Comparison of ENCODE assay signal across 40 mouse cellular contexts in the genomic region with DNA sequence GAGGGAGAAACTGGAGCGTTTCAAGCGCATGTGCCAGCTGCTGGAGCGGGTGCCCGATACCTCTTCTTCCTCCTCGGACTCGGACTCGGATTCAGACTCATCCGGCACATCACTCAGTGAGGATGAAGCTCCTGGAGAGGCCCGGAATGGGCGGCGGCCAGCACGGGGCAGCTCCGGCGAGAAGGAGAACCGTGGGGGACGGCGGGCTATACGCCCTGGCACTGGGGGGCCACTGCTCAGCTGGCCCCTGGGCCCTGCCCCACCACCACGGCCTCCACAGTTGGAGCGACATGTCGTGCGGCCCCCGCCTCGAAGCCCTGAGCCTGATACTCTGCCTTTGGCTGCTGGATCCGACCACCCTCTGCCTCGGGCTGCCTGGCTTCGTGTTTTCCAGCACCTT. TPM values are rescaled to one million over a fixed set of nuclear protein-coding genes. Genes with fewer than 3 reads are reported as not detected.
DNase-seq lines count a peak whose midpoint lies in the region; ATAC-seq lines count a peak whose summit lies in the region.
"Had no signal": no experiment of that assay in that cellular context is flagged by ENCODE, and none has a peak within 500 bp of the region (broad histone marks: within the 10 kb centered on the region; RNA-seq: fewer than 3 reads in every experiment).

No protein-coding gene starts in this region.

- no peak overlapping the region for H3K4me2 ChIP-seq in forebrain, embryonic 13.5 days
- no peak overlapping the region for H3K4me2 ChIP-seq in midbrain, embryonic 15.5 days
- no peak overlapping the region for H3K4me2 ChIP-seq in midbrain, embryonic 11.5 days
- H3K4me2 ChIP-seq in embryonic facial prominence, embryonic 14.5 days (ENCODE audit: low read depth, low read length), result no peak overlapping the region
- H3K4me2 ChIP-seq: forebrain, embryonic 15.5 days; heart, embryonic 12.5 days; kidney, embryonic 15.5 days; limb, embryonic 15.5 days; neural tube, embryonic 12.5 days had no signal

- no peak for ATAC-seq in forebrain, embryonic 13.5 days
- no peak for ATAC-seq in midbrain, embryonic 15.5 days (replicated peaks)
- ATAC-seq in midbrain, embryonic 11.5 days (ENCODE audit: low FRiP score), result no peak
- no peak for ATAC-seq in embryonic facial prominence, embryonic 14.5 days (ENCODE audit: low read depth)
- ATAC-seq: CD4-positive, CD25-positive, alpha-beta regulatory T cell, adult 4 months; forebrain, embryonic 15.5 days; hindbrain, embryonic 16.5 days had no signal

- H3K27ac ChIP-seq in forebrain, embryonic 13.5 days, result no peak overlapping the region
- H3K27ac ChIP-seq in forebrain, embryonic 10.5 days, result no peak overlapping the region
- H3K27ac ChIP-seq in midbrain, embryonic 15.5 days, result no peak overlapping the region
- H3K27ac ChIP-seq in midbrain, embryonic 11.5 days (ENCODE audit: low read depth, low read length), result no peak overlapping the region
- no peak overlapping the region for H3K27ac ChIP-seq in ES-E14 (ENCODE audit: insufficient read depth, low read depth, low read length, poor library complexity, severe bottlenecking)
- no peak overlapping the region for H3K27ac ChIP-seq in embryonic facial prominence, embryonic 14.5 days (replicated peaks; ENCODE audit: low read depth, low read length)
- H3K27ac ChIP-seq: forebrain, embryonic 15.5 days; limb, embryonic 15.5 days; liver, embryonic 14.5 days; macrophage; neural tube, embryonic 12.5 days had no signal

- peaks cover 20% of the 10 kb centered on the region for H3K4me1 ChIP-seq in forebrain, embryonic 13.5 days
- H3K4me1 ChIP-seq in forebrain, embryonic 10.5 days, result peaks cover 18% of the 10 kb centered on the region
- H3K4me1 ChIP-seq in midbrain, embryonic 15.5 days, result peaks cover 37% of the 10 kb centered on the region
- peaks cover 9% of the 10 kb centered on the region for H3K4me1 ChIP-seq in midbrain, embryonic 11.5 days (ENCODE audit: control insufficient read depth, insufficient read depth, low read length)
- H3K4me1 ChIP-seq in ES-E14 (ENCODE audit: control insufficient read depth in 2 of 2, insufficient read depth in 2 of 2, low read length in 2 of 2, poor library complexity in 1 of 2), result peaks cover 3 to 41% of the 10 kb centered on the region in 2 experiments
- peaks cover 8% of the 10 kb centered on the region; the same call in 1 of the 2 replicates for H3K4me1 ChIP-seq in embryonic facial prominence, embryonic 14.5 days (ENCODE audit: control insufficient read depth, insufficient read depth, low read length)

- 0 out of 2 replicates have a peak overlapping the region, but pooled peaks have one; percentile 4 for H3K9ac ChIP-seq in forebrain, embryonic 13.5 days
- H3K9ac ChIP-seq in midbrain, embryonic 15.5 days, result peak overlapping the region; percentile 16; the same call in 1 of the 2 replicates
- no peak overlapping the region for H3K9ac ChIP-seq in midbrain, embryonic 11.5 days (ENCODE audit: low read length)
- H3K9ac ChIP-seq in ES-E14 (ENCODE audit: insufficient read depth, low read depth, low read length, poor library complexity, severe bottlenecking), result peak overlapping the region; percentile 20
- 0 out of 2 replicates have a peak overlapping the region, but pooled peaks have one; percentile 19 for H3K9ac ChIP-seq in embryonic facial prominence, embryonic 14.5 days (ENCODE audit: low read depth, low read length)
- H3K9ac ChIP-seq: forebrain, embryonic 15.5 days; heart, embryonic 12.5 days; kidney, embryonic 15.5 days; limb, embryonic 15.5 days; liver, embryonic 14.5 days; neural tube, embryonic 12.5 days had no signal

- H3K9me3 ChIP-seq in forebrain, embryonic 13.5 days (replicated peaks), result no peaks in the 10 kb centered on the region
- no peaks in the 10 kb centered on the region for H3K9me3 ChIP-seq in forebrain, embryonic 10.5 days
- no peaks in the 10 kb centered on the region for H3K9me3 ChIP-seq in midbrain, embryonic 15.5 days
- no peaks in the 10 kb centered on the region for H3K9me3 ChIP-seq in midbrain, embryonic 11.5 days (ENCODE audit: control insufficient read depth, low read length)
- H3K9me3 ChIP-seq in ES-E14 (ENCODE audit: control insufficient read depth, insufficient read depth, low read depth, low read length), result no peaks in the 10 kb centered on the region
- H3K9me3 ChIP-seq in embryonic facial prominence, embryonic 14.5 days (ENCODE audit: control insufficient read depth, low read length), result no peaks in the 10 kb centered on the region
- H3K9me3 ChIP-seq: forebrain, embryonic 15.5 days; G1E; heart, embryonic 12.5 days; kidney, embryonic 15.5 days; limb, embryonic 15.5 days; neural tube, embryonic 12.5 days had no signal

- no peaks in the 10 kb centered on the region for H3K27me3 ChIP-seq in forebrain, embryonic 13.5 days
- H3K27me3 ChIP-seq in forebrain, embryonic 10.5 days (ENCODE audit: poor library complexity, severe bottlenecking), result no peaks in the 10 kb centered on the region
- no peaks in the 10 kb centered on the region for H3K27me3 ChIP-seq in midbrain, embryonic 15.5 days (replicated peaks)
- H3K27me3 ChIP-seq in midbrain, embryonic 11.5 days (ENCODE audit: control insufficient read depth, insufficient read depth, low read length), result no peaks in the 10 kb centered on the region
- no peaks in the 10 kb centered on the region for H3K27me3 ChIP-seq in embryonic facial prominence, embryonic 14.5 days (replicated peaks; ENCODE audit: control insufficient read depth, insufficient read depth, low read length)
- H3K27me3 ChIP-seq: forebrain, embryonic 15.5 days; kidney, embryonic 15.5 days; limb, embryonic 15.5 days; neural tube, embryonic 12.5 days had no signal

- peaks cover 90% of the 10 kb centered on the region for H3K36me3 ChIP-seq in forebrain, embryonic 13.5 days (ENCODE audit: poor library complexity, severe bottlenecking)
- H3K36me3 ChIP-seq in forebrain, embryonic 10.5 days (replicated peaks), result peaks cover 94% of the 10 kb centered on the region
- peaks cover 47% of the 10 kb centered on the region for H3K36me3 ChIP-seq in midbrain, embryonic 15.5 days (replicated peaks)
- peaks cover 45% of the 10 kb centered on the region for H3K36me3 ChIP-seq in midbrain, embryonic 11.5 days (ENCODE audit: control insufficient read depth, insufficient read depth, low read length)
- H3K36me3 ChIP-seq in ES-E14 (ENCODE audit: control insufficient read depth, insufficient read depth, low read length, poor library complexity, severe bottlenecking), result peaks cover 81% of the 10 kb centered on the region
- peaks cover 90% of the 10 kb centered on the region for H3K36me3 ChIP-seq in embryonic facial prominence, embryonic 14.5 days (ENCODE audit: control insufficient read depth, insufficient read depth, low read length)

- in situ Hi-C loops in ES-E14 (cut with MboI; ENCODE audit: low sequenced_read_pairs in 2 of 2, unreplicated experiment in 2 of 2), result no loop called here

- WGBS in forebrain, embryonic 13.5 days, result 93% methylated on average over 27 of the region's 27 CpGs
- 96% methylated on average over 27 of the region's 27 CpGs for WGBS in forebrain, embryonic 10.5 days
- 96% methylated on average over 27 of the region's 27 CpGs for WGBS in midbrain, embryonic 15.5 days
- 93% methylated on average over 27 of the region's 27 CpGs for WGBS in midbrain, embryonic 11.5 days
- 95% methylated on average over 27 of the region's 27 CpGs for WGBS in embryonic facial prominence, embryonic 14.5 days

- no peak overlapping the region for H3K4me3 ChIP-seq in forebrain, embryonic 13.5 days
- H3K4me3 ChIP-seq in forebrain, embryonic 10.5 days, result no peak overlapping the region; the same call in 1 of the 2 replicates
- H3K4me3 ChIP-seq in midbrain, embryonic 15.5 days, result no peak overlapping the region
- no peak overlapping the region for H3K4me3 ChIP-seq in midbrain, embryonic 11.5 days (ENCODE audit: low read depth, low read length)
- peak overlapping the region in 1 of 2 experiments; percentile 49; a peak in 2 of 4 replicates for H3K4me3 ChIP-seq in ES-E14 (ENCODE audit: insufficient read depth in 1 of 2, low read depth in 1 of 2, low read length in 2 of 2, poor library complexity in 1 of 2, severe bottlenecking in 1 of 2)
- H3K4me3 ChIP-seq in embryonic facial prominence, embryonic 14.5 days (ENCODE audit: low read depth, low read length), result no peak overlapping the region
- H3K4me3 ChIP-seq: forebrain, embryonic 15.5 days; heart, embryonic 12.5 days; kidney, embryonic 15.5 days; limb, embryonic 15.5 days; myocyte; neural tube, embryonic 12.5 days had no signal

- no peak for DNase-seq in forebrain, embryonic 10.5 days (ENCODE audit: extremely low spot score, low spot score)
- DNase-seq in midbrain, embryonic 11.5 days (ENCODE audit: low spot score, missing footprints), result no peak
- DNase-seq in ES-E14 (ENCODE audit: low read depth, low spot score), result no peak
- DNase-seq in embryonic facial prominence, embryonic 14.5 days (ENCODE audit: low spot score), result no peak
- no peak for DNase-seq in heart, postnatal 4 days
- DNase-seq: adrenal gland, postnatal 10 days; cerebellum, adult 11 months; cerebellum, postnatal 36 days; embryo, embryonic 11 days; gastrocnemius, postnatal 25 days; heart, adult 18-20 months; kidney, adult 18-20 months; kidney, postnatal 36 days; lung, adult 2 months; lung, postnatal 10 days; thymus, postnatal 14 days had no signal

RNA-seq across cellular contexts. Expression of a gene that starts 7.7 kb away (rescaled TPM):
- 7.7 and 9.6 TPM in 2 replicates for polyA plus RNA-seq in forebrain, embryonic 13.5 days (2015; fragmentation: Nextera tagmentation; extraction: Ambion mirVana)
- 7.6 and 8.2 TPM in 2 replicates for polyA plus RNA-seq in forebrain, embryonic 10.5 days (2016; fragmentation: Nextera tagmentation; extraction: Ambion mirVana)
- 10.8 and 12.1 TPM in 2 replicates for polyA plus RNA-seq in midbrain, embryonic 15.5 days (2015; fragmentation: Nextera tagmentation; extraction: Ambion mirVana)
- polyA plus RNA-seq in midbrain, embryonic 11.5 days (2014; fragmentation: Nextera tagmentation; extraction: Ambion mirVana), result 8.3 and 9.3 TPM in 2 replicates
- 86.9 and 93.0 TPM in 2 replicates for total RNA-seq in ES-E14 (2012; rRNA removed)
- polyA plus RNA-seq in embryonic facial prominence, embryonic 14.5 days (2014; fragmentation: Nextera tagmentation; extraction: Ambion mirVana), result 3.0 and 3.8 TPM in 2 replicates
- 1 to 10 TPM; 6.0 TPM for total RNA-seq in heart, postnatal 4 days (2021)

RNA-seq across cellular contexts. Expression of a gene that starts 17.5 kb away (rescaled TPM):
- 4.8 and 5.4 TPM in 2 replicates for polyA plus RNA-seq in forebrain, embryonic 13.5 days (2015; fragmentation: Nextera tagmentation; extraction: Ambion mirVana)
- 8.4 and 9.8 TPM in 2 replicates for polyA plus RNA-seq in forebrain, embryonic 10.5 days (2016; fragmentation: Nextera tagmentation; extraction: Ambion mirVana)
- polyA plus RNA-seq in midbrain, embryonic 15.5 days (2015; fragmentation: Nextera tagmentation; extraction: Ambion mirVana), result 8.1 and 9.8 TPM in 2 replicates
- polyA plus RNA-seq in midbrain, embryonic 11.5 days (2014; fragmentation: Nextera tagmentation; extraction: Ambion mirVana), result 6.1 and 6.3 TPM in 2 replicates
- total RNA-seq in ES-E14 (2012; rRNA removed), result 14.0 and 30.7 TPM in 2 replicates
- 10.4 and 11.9 TPM in 2 replicates for polyA plus RNA-seq in embryonic facial prominence, embryonic 14.5 days (2014; fragmentation: Nextera tagmentation; extraction: Ambion mirVana)
- total RNA-seq in heart, postnatal 4 days (2021), result 10 to 100 TPM; 14.7 to 14.8 TPM

RNA-seq across cellular contexts. Expression of a gene that starts 20.1 kb away (rescaled TPM):
- 0.19 and 0.36 TPM in 2 replicates for polyA plus RNA-seq in forebrain, embryonic 13.5 days (2015; fragmentation: Nextera tagmentation; extraction: Ambion mirVana)
- 0.33 and 0.39 TPM in 2 replicates for polyA plus RNA-seq in forebrain, embryonic 10.5 days (2016; fragmentation: Nextera tagmentation; extraction: Ambion mirVana)
- polyA plus RNA-seq in midbrain, embryonic 15.5 days (2015; fragmentation: Nextera tagmentation; extraction: Ambion mirVana), result 0.12 and 0.15 TPM in 2 replicates
- 0.12 TPM in 1 of 2 replicates, not detected in the other for polyA plus RNA-seq in midbrain, embryonic 11.5 days (2014; fragmentation: Nextera tagmentation; extraction: Ambion mirVana)
- 0.69 and 0.71 TPM in 2 replicates for total RNA-seq in ES-E14 (2012; rRNA removed)
- 0.14 and 0.35 TPM in 2 replicates for polyA plus RNA-seq in embryonic facial prominence, embryonic 14.5 days (2014; fragmentation: Nextera tagmentation; extraction: Ambion mirVana)
- not detected for total RNA-seq in heart, postnatal 4 days (2021)
- total RNA-seq: adrenal gland, postnatal 10 days; gastrocnemius, adult 18-20 months; gastrocnemius, postnatal 25 days; heart, adult 18-20 months; hematopoietic stem cell, adult 5-6 weeks; layer of hippocampus, adult 8-10 months; layer of hippocampus, postnatal 25 days; left cerebral cortex, adult 8-10 months; left cerebral cortex, postnatal 36 days; megakaryocyte-erythroid progenitor cell, adult 5-6 weeks; midbrain, postnatal 0 days had no signal
- polyA plus RNA-seq: CD4-positive, CD25-positive, alpha-beta regulatory T cell, adult 4 months; frontal cortex, adult 2 months; G1E; heart, embryonic 12.5 days; heart, postnatal 0 days; lung, adult 2 months; macrophage; midbrain, postnatal 0 days; urinary bladder, adult 2 months had no signal

RNA-seq across cellular contexts. Expression of a gene that starts 24.4 kb away (rescaled TPM):
- polyA plus RNA-seq in forebrain, embryonic 13.5 days (2015; fragmentation: Nextera tagmentation; extraction: Ambion mirVana), result 20.0 and 21.5 TPM in 2 replicates
- polyA plus RNA-seq in forebrain, embryonic 10.5 days (2016; fragmentation: Nextera tagmentation; extraction: Ambion mirVana), result 16.0 and 17.1 TPM in 2 replicates
- 21.5 and 21.6 TPM in 2 replicates for polyA plus RNA-seq in midbrain, embryonic 15.5 days (2015; fragmentation: Nextera tagmentation; extraction: Ambion mirVana)
- polyA plus RNA-seq in midbrain, embryonic 11.5 days (2014; fragmentation: Nextera tagmentation; extraction: Ambion mirVana), result 19.0 and 22.1 TPM in 2 replicates
- total RNA-seq in ES-E14 (2012; rRNA removed), result 22.6 and 24.4 TPM in 2 replicates
- 23.0 and 24.1 TPM in 2 replicates for polyA plus RNA-seq in embryonic facial prominence, embryonic 14.5 days (2014; fragmentation: Nextera tagmentation; extraction: Ambion mirVana)
- total RNA-seq in heart, postnatal 4 days (2021), result 10 to 100 TPM; 30.8 to 32.0 TPM

RNA-seq across cellular contexts. Expression of a gene that starts 33.3 kb away (rescaled TPM):
- polyA plus RNA-seq in forebrain, embryonic 13.5 days (2015; fragmentation: Nextera tagmentation; extraction: Ambion mirVana), result not detected in 2 replicates
- polyA plus RNA-seq in forebrain, embryonic 10.5 days (2016; fragmentation: Nextera tagmentation; extraction: Ambion mirVana), result not detected in 2 replicates
- polyA plus RNA-seq in midbrain, embryonic 15.5 days (2015; fragmentation: Nextera tagmentation; extraction: Ambion mirVana), result not detected in 2 replicates
- polyA plus RNA-seq in midbrain, embryonic 11.5 days (2014; fragmentation: Nextera tagmentation; extraction: Ambion mirVana), result not detected in 2 replicates
- 1.5 and 1.9 TPM in 2 replicates for total RNA-seq in ES-E14 (2012; rRNA removed)
- 0.43 TPM in 1 of 2 replicates, not detected in the other for polyA plus RNA-seq in embryonic facial prominence, embryonic 14.5 days (2014; fragmentation: Nextera tagmentation; extraction: Ambion mirVana)
- 1 to 10 TPM; 3.0 to 3.2 TPM for total RNA-seq in heart, postnatal 4 days (2021)
- total RNA-seq: hematopoietic stem cell, adult 5-6 weeks; midbrain, postnatal 0 days had no signal
- polyA plus RNA-seq: forebrain, embryonic 15.5 days; frontal cortex, adult 2 months; heart, embryonic 12.5 days; heart, postnatal 0 days; hindbrain, embryonic 16.5 days; kidney, embryonic 15.5 days; limb, embryonic 15.5 days; lung, adult 2 months; midbrain, postnatal 0 days; neural tube, embryonic 12.5 days had no signal
